Mouse (Mus musculus) adrenal gland, postnatal 25 days (tissue): ENCODE measurements around the gene Cox18. TPM values are rescaled to one million over a fixed set of nuclear protein-coding genes. Genes with fewer than 3 reads are reported as not detected.
"Not testable (repeated sequence)": the region's sequence is repeated elsewhere in the genome, so short reads cannot be mapped to it uniquely, and the experiment has no call there.

Experiments used
- DNase-seq: peaks from one replicate; pipeline ENCODE4 v3.0.0; 2021; ENCODE audit warnings: mixed read lengths
- long read RNA-seq: library from polyadenylated mRNA; stranded (forward); transcript quantifications from one replicate; pipeline ENCODE4 v2.0.0, GENCODE M21; 2021
- total RNA-seq: library from RNA; stranded (reverse); gene quantifications from 2 replicates; pipeline ENCODE4 v1.2.3, GENCODE M21; 2021

Cox18 gene
- 76.8 and 80.9 TPM in 2 replicates for total RNA-seq
- long read RNA-seq, transcript Cox18-202 (6 exons, 1,307 nt), result major isoform, 13 of 37 reads
- long read RNA-seq, transcript Cox18-201 (6 exons, 1,333 nt), result minor isoform, 11 of 37 reads
- long read RNA-seq, partial matches to known transcripts, result 0 of 37 reads
- long read RNA-seq, other reads (novel, unspliced or antisense), result 12 of 37 reads

- peak; percentile 98 for DNase-seq
Measured at GRCm38 (mm10) chr5:90223534-90224381, at the start of gene Cox18. Gene Cox18 (minus strand): TSS chr5:90224001.

- DNase-seq, result not testable (repeated sequence)
Measured at GRCm38 (mm10) chr5:90262230-90262629, 38.4 kb upstream of the Cox18 start.

GRCm38 (mm10) chr5:90257023-90257422 is 33.2 kb upstream of the Cox18 start:
- DNase-seq, result no peak

GRCm38 (mm10) chr5:90247503-90247902 is 23.7 kb upstream of the Cox18 start:
- DNase-seq, result no peak

GRCm38 (mm10) chr5:90246987-90247386 is 23.2 kb upstream of the Cox18 start:
- no peak for DNase-seq

GRCm38 (mm10) chr5:90246567-90246966 is 22.8 kb upstream of the Cox18 start:
- DNase-seq, result no peak

GRCm38 (mm10) chr5:90245416-90245815 is 21.6 kb upstream of the Cox18 start:
- DNase-seq, result no peak

GRCm38 (mm10) chr5:90235217-90235616 is 11.4 kb upstream of the Cox18 start:
- DNase-seq, result no peak

GRCm38 (mm10) chr5:90233305-90233704 is 9.5 kb upstream of the Cox18 start:
- DNase-seq, result no peak

GRCm38 (mm10) chr5:90229760-90230159 is 6.0 kb upstream of the Cox18 start:
- DNase-seq, result no peak

GRCm38 (mm10) chr5:90226696-90227095 is 2.9 kb upstream of the Cox18 start:
- no peak for DNase-seq

- no peak for DNase-seq
Measured at GRCm38 (mm10) chr5:90224730-90225129, 929 bp upstream of the Cox18 start.

- DNase-seq, result no peak
Measured at GRCm38 (mm10) chr5:90222937-90223336, 864 bp downstream of the Cox18 start.

- peak; percentile 44 for DNase-seq
Measured at GRCm38 (mm10) chr5:90217791-90218190, 6.0 kb downstream of the Cox18 start.

- DNase-seq, result no peak
Measured at GRCm38 (mm10) chr5:90217226-90217625, 6.6 kb downstream of the Cox18 start.

- no peak for DNase-seq
Measured at GRCm38 (mm10) chr5:90213356-90213755, 10.4 kb downstream of the Cox18 start.

- no peak for DNase-seq
Measured at GRCm38 (mm10) chr5:90203168-90203567, 20.6 kb downstream of the Cox18 start.

- no peak for DNase-seq
Measured at GRCm38 (mm10) chr5:90202447-90203117, 21.2 kb downstream of the Cox18 start.

GRCm38 (mm10) chr5:90199922-90200632 is 23.7 kb downstream of the Cox18 start:
- DNase-seq, result no peak

- peak; percentile 60 for DNase-seq
Measured at GRCm38 (mm10) chr5:90194831-90195230, 29.0 kb downstream of the Cox18 start.

- DNase-seq, result no peak
Measured at GRCm38 (mm10) chr5:90182782-90183181, 41.0 kb downstream of the Cox18 start.

- no peak for DNase-seq
Measured at GRCm38 (mm10) chr5:90179094-90179493, 44.7 kb downstream of the Cox18 start.

GRCm38 (mm10) chr5:90178116-90178515 is 45.7 kb downstream of the Cox18 start:
- DNase-seq, result no peak
